Mouse (Mus musculus) E14TG2a.4 (cell line): ENCODE measurements around the gene Chrm4.

Experiments used
- CTCF ChIP-seq: conservative IDR thresholded peaks from 2 replicates; pipeline ENCODE4 v1.5.1; 2014; ENCODE audit warnings: low read length
- NANOG ChIP-seq: IDR thresholded peaks from 2 replicates; pipeline ENCODE4 v1.6.1; 2014; ENCODE audit warnings: borderline replicate concordance, low read length, mixed read lengths

DNA sequence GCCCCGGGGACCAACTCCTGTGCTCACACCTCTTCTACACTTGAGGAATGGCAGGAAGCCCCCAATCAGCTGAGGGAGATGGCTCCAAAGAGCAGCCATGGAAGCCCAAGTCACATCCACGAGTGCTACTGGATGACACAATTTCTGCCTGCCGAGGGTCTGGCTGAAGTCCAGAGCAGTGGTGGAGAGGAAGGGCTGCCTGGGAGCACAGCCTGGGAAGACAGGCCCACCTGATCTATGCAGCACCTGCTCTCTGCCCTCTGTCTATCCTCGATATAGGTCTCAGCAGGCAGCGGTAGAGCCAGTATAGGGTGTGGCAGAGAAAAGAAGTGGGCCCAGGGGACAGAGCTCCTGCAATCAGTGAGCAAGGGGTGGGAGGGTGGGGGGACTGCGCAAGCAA lies 19.8 kb downstream of the Chrm4 start:
- no peak for TF ChIP-seq CTCF
- TF ChIP-seq NANOG, result no peak
